Mouse (Mus musculus): ENCODE measurements around the gene Siglece. TPM values are rescaled to one million over a fixed set of nuclear protein-coding genes. Genes with fewer than 3 reads are reported as not detected.

Siglece gene
- total RNA-seq, 2 experiments from 2014 or later, result 0.83 to 1.4 TPM

DNA sequence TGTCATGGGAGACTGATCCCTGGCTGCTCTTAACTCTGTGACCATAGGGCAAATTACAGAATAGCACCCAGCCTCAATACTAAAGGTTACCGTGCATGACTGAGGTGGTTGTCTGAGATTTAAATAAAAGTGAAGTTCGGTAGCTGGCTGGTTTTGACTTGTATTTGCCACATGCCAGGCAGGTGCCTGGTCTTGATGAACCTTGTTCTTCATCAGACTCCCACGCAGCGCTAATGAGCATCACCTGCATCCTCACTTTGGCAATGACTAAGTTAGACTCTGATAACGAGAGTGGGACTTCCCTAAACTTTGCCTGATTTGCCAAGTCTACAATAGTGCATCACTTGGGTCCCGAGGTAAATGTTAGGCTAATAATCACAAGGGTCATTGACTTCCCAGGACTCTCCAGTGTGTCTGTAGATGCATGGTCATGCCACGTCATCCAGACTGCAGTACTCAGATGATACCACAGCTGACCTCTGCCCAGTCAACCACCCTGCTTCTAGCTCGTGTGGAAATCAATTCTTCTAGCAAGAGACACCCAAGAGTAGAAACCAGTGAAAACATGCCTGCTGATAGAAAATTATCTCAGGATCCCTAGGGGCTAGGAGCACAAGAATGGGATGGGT, 34.1 kb downstream of the Siglece start:
- no peak for DNase-seq

DNA sequence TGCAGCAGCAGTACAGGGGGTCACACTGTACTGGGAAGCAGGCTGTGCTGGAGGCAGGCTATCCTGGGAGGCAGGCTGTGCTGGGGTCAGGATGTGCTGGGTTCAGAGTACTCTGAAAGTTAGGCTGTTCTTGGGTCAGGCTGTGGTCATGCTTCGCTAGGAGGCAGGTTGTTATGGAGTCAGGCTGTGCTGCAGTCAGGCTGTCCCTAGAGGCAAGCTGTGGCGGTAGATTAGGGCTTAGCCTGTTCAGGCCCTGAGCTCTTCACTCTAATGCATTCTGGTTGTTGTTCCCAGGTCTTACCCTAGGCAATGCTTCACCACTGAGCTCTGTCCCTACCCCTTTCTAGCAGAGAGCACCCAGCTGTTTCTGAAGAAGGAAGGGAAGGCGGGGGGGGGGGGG, 34.9 kb downstream of the Siglece start:
- DNase-seq, result no peak

DNA sequence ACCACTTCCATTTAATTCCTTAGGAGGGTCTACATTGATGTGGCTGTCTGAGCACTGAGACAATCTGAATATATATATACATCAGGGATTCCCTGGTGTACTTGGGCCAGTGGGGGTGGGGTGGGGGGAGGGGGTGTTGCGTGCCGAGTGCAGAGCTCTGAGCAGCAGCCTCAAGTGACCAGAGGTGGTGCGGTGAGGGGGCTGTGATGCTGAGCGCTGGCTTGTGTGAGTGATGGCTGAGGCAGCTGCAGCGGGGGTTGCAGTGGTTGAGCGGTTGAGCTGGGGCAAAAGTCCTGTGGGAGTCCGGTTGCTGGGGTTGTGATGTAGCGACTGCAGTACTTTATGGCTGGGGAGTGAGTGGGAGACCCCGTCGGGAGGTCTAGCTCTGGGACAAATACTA, 36.1 kb downstream of the Siglece start:
- no peak for DNase-seq

DNA sequence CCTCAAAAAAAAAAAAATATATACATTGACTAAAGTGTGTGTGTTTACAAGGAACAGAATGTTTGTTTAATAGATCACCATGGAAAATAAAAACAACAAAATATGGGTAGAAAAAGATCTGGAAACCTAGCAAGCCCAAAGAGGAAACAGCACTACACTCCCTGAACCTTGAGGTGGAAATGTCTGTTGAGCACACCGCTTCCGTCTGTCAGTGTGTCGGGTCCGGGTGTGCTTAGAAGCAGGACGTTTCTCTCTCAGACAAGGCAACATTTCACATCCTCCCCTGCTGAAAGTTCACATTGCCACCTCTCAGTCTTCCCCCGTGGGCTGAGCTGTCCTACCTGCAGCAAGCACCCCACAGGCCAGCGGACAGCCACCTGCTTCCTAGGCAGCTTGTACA, 37.0 kb downstream of the Siglece start:
- DNase-seq, result no peak

GRCm38 (mm10) chr7:43613816-43614551, 46.0 kb downstream of the Siglece start:
- DNase-seq, result no peak

- no peak for DNase-seq
These were observed 51.6 kb downstream of the Siglece start for GRCm38 (mm10) chr7:43608316-43608824.

DNA sequence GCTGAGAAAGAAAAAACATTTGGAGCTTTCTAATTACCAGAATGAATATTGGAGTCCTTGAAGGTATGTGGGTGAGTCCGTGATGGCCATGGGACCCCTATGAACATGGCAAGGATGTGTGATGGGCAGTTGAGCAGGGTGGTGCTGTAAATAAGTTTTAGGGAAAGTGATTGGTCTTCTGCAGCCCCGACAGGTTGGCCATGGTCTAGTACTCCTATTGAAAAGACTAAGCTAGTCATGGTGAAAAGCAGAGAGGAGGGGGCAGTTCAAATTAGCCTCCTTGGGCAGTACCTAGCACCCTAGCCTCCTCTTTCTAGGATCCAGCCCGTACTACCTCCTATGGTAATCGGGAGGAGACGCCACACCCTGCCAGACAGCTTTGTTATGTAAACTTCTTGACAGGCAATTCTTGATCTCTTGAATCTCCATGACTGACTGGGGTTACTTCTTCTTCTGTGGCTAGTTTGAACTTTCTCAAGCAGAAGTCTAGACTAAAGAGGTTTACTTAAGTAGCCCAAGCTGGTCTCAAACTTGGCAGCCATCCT, 52.1 kb downstream of the Siglece start:
- no peak for DNase-seq

DNA sequence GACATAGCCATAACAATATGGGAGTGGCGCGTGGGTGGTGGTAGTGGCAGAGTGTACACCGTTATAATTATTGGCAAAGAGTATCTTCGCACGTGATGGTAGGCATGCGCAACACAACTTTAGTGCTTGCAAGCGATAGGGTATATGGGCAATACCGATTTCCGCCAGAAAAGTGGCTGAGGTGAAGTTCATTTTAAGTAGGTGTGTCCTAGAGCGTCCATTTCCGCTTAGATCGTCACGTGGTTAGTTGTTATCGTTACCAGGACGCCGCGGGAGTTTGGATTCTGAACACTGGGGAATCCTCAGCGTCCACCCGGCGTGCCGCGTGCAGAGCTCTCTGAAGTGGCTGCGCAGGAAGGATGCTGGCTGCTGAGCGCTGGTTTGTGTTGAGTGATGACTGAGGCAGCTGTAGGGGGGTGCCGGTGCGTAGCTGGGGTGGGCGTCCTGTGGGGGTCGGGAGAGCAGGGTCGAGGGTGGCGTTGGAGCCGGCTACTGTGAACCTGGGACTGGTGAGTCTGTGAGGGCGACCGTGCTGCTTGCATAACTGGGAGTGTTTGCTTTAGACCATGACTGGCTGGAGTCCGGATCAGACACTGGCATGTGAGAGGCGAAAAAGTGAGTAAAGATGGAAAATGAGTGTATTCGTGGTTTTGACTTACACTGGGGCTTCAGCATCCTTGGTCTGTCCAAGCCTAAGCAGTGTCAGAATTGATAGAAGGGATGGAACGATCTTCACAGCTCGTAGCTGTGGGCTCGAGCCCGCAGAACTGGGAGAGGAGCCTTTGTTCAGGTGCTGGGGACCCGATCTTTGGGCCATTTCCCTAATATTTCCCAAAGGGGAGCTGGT, 52.8 kb downstream of the Siglece start, which contains the start of gene Zfp819:
Gene Zfp819 (plus strand): TSS at position 274 of the 847 bp plus-strand sequence.
- DNase-seq, result peak; percentile 58 to 62

DNA sequence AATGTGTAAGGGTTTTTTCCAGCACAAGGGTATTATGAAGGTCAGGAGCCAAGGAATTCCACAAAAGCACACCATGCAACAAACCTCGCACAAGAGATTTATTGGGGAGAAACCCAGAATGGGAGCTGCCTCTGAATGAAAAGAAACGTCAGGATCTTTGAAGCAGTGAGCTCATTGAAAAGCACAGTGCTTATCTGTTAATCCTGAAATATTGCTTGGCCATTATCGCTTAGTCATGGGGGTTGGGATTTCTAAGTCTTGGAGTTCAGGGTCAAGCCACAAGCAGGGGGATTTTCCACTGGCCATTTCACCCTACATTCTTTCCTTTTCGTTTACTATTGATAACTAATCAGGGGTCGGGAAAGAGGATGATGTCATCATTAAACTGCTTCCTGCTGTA, 58.1 kb downstream of the Siglece start:
- no peak for DNase-seq

Other genes starting within 250 kb of the Siglece start
- not detected for gene Lim2, start 232.5 kb downstream of the Siglece start, total RNA-seq (2021)
- not detected for gene Nkg7, start 223.1 kb downstream of the Siglece start, total RNA-seq (2021)
- gene Cldnd2, start 219.4 kb downstream of the Siglece start, total RNA-seq (2021), result not detected
- gene Etfb, start 216.1 kb downstream of the Siglece start, total RNA-seq (2021), result 10 to 100 TPM; 68.4 to 74.4 TPM
- under 1 TPM; 0.80 to 0.86 TPM for gene Gm45233, start 216.0 kb downstream of the Siglece start, total RNA-seq (2021)
- gene Vsig10l, start 197.0 kb downstream of the Siglece start, total RNA-seq (2021), result 1 to 10 TPM; 2.3 to 3.0 TPM
- gene Iglon5, start 170.1 kb downstream of the Siglece start, total RNA-seq (2021), result 10 to 100 TPM; 22.7 to 23.6 TPM
- gene 4931406B18Rik, start 154.2 kb downstream of the Siglece start, total RNA-seq (2021), result not detected
- 1 to 10 TPM; 4.2 TPM for gene Cd33, start 115.7 kb downstream of the Siglece start, total RNA-seq (2021)
- gene Zfp658, start 97.9 kb downstream of the Siglece start, total RNA-seq (2021), result 1 to 10 TPM; 5.5 to 6.6 TPM
- 10 to 100 TPM; 22.0 to 22.1 TPM for gene Zfp719, start 80.6 kb downstream of the Siglece start, total RNA-seq (2021)
- gene Zfp819, start 53.0 kb downstream of the Siglece start, total RNA-seq (2021), result under 1 TPM; 0.15 to 0.20 TPM
- gene Ceacam18, start 25.5 kb downstream of the Siglece start, total RNA-seq (2021), result under 1 TPM in 1 of 2 experiments, not detected in 1; 0.25 TPM
- gene Ctu1, start 11.9 kb upstream of the Siglece start, total RNA-seq (2021), result 10 to 100 TPM; 11.7 to 11.8 TPM
- gene Klk14, start 30.3 kb upstream of the Siglece start, total RNA-seq (2021), result not detected
- not detected for gene Klk13, start 52.4 kb upstream of the Siglece start, total RNA-seq (2021)
- not detected for gene Klk12, start 108.7 kb upstream of the Siglece start, total RNA-seq (2021)
- not detected for gene Klk11, start 114.4 kb upstream of the Siglece start, total RNA-seq (2021)
- gene Klk10, start 120.9 kb upstream of the Siglece start, total RNA-seq (2021), result under 1 TPM; 0.83 to 1.00 TPM
- gene Klk9, start 131.7 kb upstream of the Siglece start, total RNA-seq (2021), result not detected
- gene Klk8, start 137.4 kb upstream of the Siglece start, total RNA-seq (2021), result 10 to 100 TPM; 25.4 to 31.7 TPM
- under 1 TPM; 0.38 to 0.47 TPM for gene Klk7, start 151.1 kb upstream of the Siglece start, total RNA-seq (2021)
- under 1 TPM in 1 of 2 experiments, not detected in 1; 0.87 TPM for gene Klk6, start 164.3 kb upstream of the Siglece start, total RNA-seq (2021)
- gene Klk5, start 181.8 kb upstream of the Siglece start, total RNA-seq (2021), result not detected
- gene Klk4, start 221.0 kb upstream of the Siglece start, total RNA-seq (2021), result not detected